Mouse (Mus musculus): ENCODE data around the gene Fam71f1. TPM values are rescaled to one million over a fixed set of nuclear protein-coding genes. Genes with fewer than 3 reads are reported as not detected.

The Fam71f1 gene
- total and polyA plus RNA-seq, 2 experiments from 2014 or later: 0.07 TPM; not detected in 1

DNA sequence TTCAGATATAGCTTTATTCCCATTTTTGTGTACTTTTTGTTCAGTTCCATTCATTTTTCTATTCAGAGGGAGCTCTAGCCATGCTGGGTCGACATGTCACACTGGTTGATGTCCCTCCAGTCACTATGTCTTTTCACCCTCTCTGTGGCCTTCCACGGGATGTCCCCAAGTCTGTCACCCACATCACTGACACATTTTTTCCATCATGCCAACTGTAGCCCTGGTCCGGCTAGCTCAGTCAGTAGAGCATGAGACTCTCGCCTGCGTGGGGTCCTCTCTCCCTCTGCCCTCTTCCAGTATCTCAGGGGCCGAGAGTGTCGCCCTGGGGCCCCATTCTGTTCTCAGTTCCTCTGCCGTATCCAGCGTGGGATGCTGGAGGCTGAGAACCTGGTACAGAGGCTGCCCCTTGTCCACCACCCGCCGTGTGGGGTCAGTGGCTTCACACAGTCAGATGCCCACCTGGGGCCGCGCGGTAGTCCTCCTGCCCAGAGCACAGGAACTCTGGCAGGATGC, 5.2 kb upstream of the Fam71f1 start:
- no peaks in the 10 kb centered on the region for H3K27me3 ChIP-seq (ENCODE audit: control insufficient read depth, insufficient read depth, low read length)
- no peak for ATAC-seq (ENCODE audit: insufficient read depth, low read depth)
- no peaks in the 10 kb centered on the region for H3K9me3 ChIP-seq (replicated peaks; ENCODE audit: control insufficient read depth, low read length)
- no peak overlapping the region for H3K27ac ChIP-seq (ENCODE audit: low read depth)
- no peak overlapping the region for H3K9ac ChIP-seq (replicated peaks; ENCODE audit: low read depth, low read length)
- 73% methylated on average over 14 of the region's 14 CpGs for WGBS
- no peaks in the 10 kb centered on the region for H3K36me3 ChIP-seq (replicated peaks; ENCODE audit: control insufficient read depth, insufficient read depth, low read length)
- H3K4me3 ChIP-seq (ENCODE audit: low read depth, low read length): no peak overlapping the region
- no peak for DNase-seq (ENCODE audit: low spot score)
- H3K4me2 ChIP-seq (ENCODE audit: low read depth, low read length): no peak overlapping the region
- no peak for TF ChIP-seq CTCF (IDR thresholded peaks at IDR 0.05; ENCODE audit: low read depth)
- no peak for TF ChIP-seq EP300 (IDR thresholded peaks at IDR 0.05; ENCODE audit: low read depth)
- 0 out of 2 replicates have a peak, but pooled peaks cover 6% of the 10 kb centered on the region for H3K4me1 ChIP-seq (ENCODE audit: control insufficient read depth, insufficient read depth)

- DNase-seq (ENCODE audit: low spot score) (no peak), ATAC-seq (ENCODE audit: insufficient read depth, low read depth) (no peak)
- Histone ChIP-seq H3K27me3 (ENCODE audit: control insufficient read depth, insufficient read depth, low read length) (no peaks in the 10 kb centered on the region), H3K27ac (ENCODE audit: low read depth) (no peak overlapping the region), H3K4me2 (ENCODE audit: low read depth, low read length) (no peak overlapping the region), H3K36me3 (replicated peaks; ENCODE audit: control insufficient read depth, insufficient read depth, low read length) (no peaks in the 10 kb centered on the region), H3K4me3 (ENCODE audit: low read depth, low read length) (no peak overlapping the region), H3K9me3 (replicated peaks; ENCODE audit: control insufficient read depth, low read length) (no peaks in the 10 kb centered on the region), H3K9ac (replicated peaks; ENCODE audit: low read depth, low read length) (no peak overlapping the region), H3K4me1 (ENCODE audit: control insufficient read depth, insufficient read depth) (0 out of 2 replicates have a peak, but pooled peaks cover 6% of the 10 kb centered on the region)
- WGBS: 66% methylated on average over 2 of the region's 2 CpGs
- TF ChIP-seq EP300 (IDR thresholded peaks at IDR 0.05; ENCODE audit: low read depth) (no peak), CTCF (IDR thresholded peaks at IDR 0.05; ENCODE audit: low read depth) (no peak)
These were observed 1.7 kb upstream of the Fam71f1 start for GRCm38 (mm10) chr6:29317286-29317685.

- H3K4me3 ChIP-seq (ENCODE audit: low read depth, low read length): no peak overlapping the region
- no peak for TF ChIP-seq CTCF (IDR thresholded peaks at IDR 0.05; ENCODE audit: low read depth)
- DNase-seq (ENCODE audit: low spot score) (no peak), ATAC-seq (ENCODE audit: insufficient read depth, low read depth) (no peak)
- 72% methylated on average over 3 of the region's 3 CpGs for WGBS
- H3K27me3 ChIP-seq (ENCODE audit: control insufficient read depth, insufficient read depth, low read length): no peaks in the 10 kb centered on the region
- H3K4me1 ChIP-seq (ENCODE audit: control insufficient read depth, insufficient read depth): 0 out of 2 replicates have a peak, but pooled peaks cover 6% of the 10 kb centered on the region
- H3K4me2 ChIP-seq (ENCODE audit: low read depth, low read length): no peak overlapping the region
- no peak overlapping the region for H3K9ac ChIP-seq (replicated peaks; ENCODE audit: low read depth, low read length)
- H3K36me3 ChIP-seq (replicated peaks; ENCODE audit: control insufficient read depth, insufficient read depth, low read length): no peaks in the 10 kb centered on the region
- no peaks in the 10 kb centered on the region for H3K9me3 ChIP-seq (replicated peaks; ENCODE audit: control insufficient read depth, low read length)
- no peak overlapping the region for H3K27ac ChIP-seq (ENCODE audit: low read depth)
These were observed 999 bp upstream of the Fam71f1 start for GRCm38 (mm10) chr6:29317941-29318340.

- no peak overlapping the region for H3K4me3 ChIP-seq (ENCODE audit: low read depth, low read length)
- 77% methylated on average over 6 of the region's 6 CpGs for WGBS
- no peaks in the 10 kb centered on the region for H3K36me3 ChIP-seq (replicated peaks; ENCODE audit: control insufficient read depth, insufficient read depth, low read length)
- H3K4me2 ChIP-seq (ENCODE audit: low read depth, low read length): no peak overlapping the region
- TF ChIP-seq EP300 (IDR thresholded peaks at IDR 0.05; ENCODE audit: low read depth) (no peak), CTCF (IDR thresholded peaks at IDR 0.05; ENCODE audit: low read depth) (no peak)
- H3K9ac ChIP-seq (replicated peaks; ENCODE audit: low read depth, low read length): no peak overlapping the region
- H3K27ac ChIP-seq (ENCODE audit: low read depth): no peak overlapping the region
- H3K4me1 ChIP-seq (ENCODE audit: control insufficient read depth, insufficient read depth): no peaks in the 10 kb centered on the region
- no peaks in the 10 kb centered on the region for H3K27me3 ChIP-seq (ENCODE audit: control insufficient read depth, insufficient read depth, low read length)
- DNase-seq (ENCODE audit: low spot score): no peak
- no peak for ATAC-seq (ENCODE audit: insufficient read depth, low read depth)
- H3K9me3 ChIP-seq (replicated peaks; ENCODE audit: control insufficient read depth, low read length): no peaks in the 10 kb centered on the region
These were observed 2.6 kb downstream of the Fam71f1 start for GRCm38 (mm10) chr6:29321586-29321985.

GRCm38 (mm10) chr6:29322147-29322546, 3.2 kb downstream of the Fam71f1 start:
- TF ChIP-seq CTCF (IDR thresholded peaks at IDR 0.05; ENCODE audit: low read depth) (no peak), EP300 (IDR thresholded peaks at IDR 0.05; ENCODE audit: low read depth) (no peak)
- H3K4me1 ChIP-seq (ENCODE audit: control insufficient read depth, insufficient read depth): no peaks in the 10 kb centered on the region
- H3K4me3 ChIP-seq (ENCODE audit: low read depth, low read length): no peak overlapping the region
- H3K9me3 ChIP-seq (replicated peaks; ENCODE audit: control insufficient read depth, low read length): no peaks in the 10 kb centered on the region
- 83% methylated on average over 7 of the region's 7 CpGs for WGBS
- no peaks in the 10 kb centered on the region for H3K36me3 ChIP-seq (replicated peaks; ENCODE audit: control insufficient read depth, insufficient read depth, low read length)
- no peak for ATAC-seq (ENCODE audit: insufficient read depth, low read depth)
- H3K9ac ChIP-seq (replicated peaks; ENCODE audit: low read depth, low read length): no peak overlapping the region
- no peaks in the 10 kb centered on the region for H3K27me3 ChIP-seq (ENCODE audit: control insufficient read depth, insufficient read depth, low read length)
- DNase-seq (ENCODE audit: low spot score): no peak
- H3K4me2 ChIP-seq (ENCODE audit: low read depth, low read length): no peak overlapping the region
- H3K27ac ChIP-seq (ENCODE audit: low read depth): no peak overlapping the region

GRCm38 (mm10) chr6:29322735-29323134, 3.8 kb downstream of the Fam71f1 start:
- no peak for DNase-seq (ENCODE audit: low spot score)
- Histone ChIP-seq H3K4me2 (ENCODE audit: low read depth, low read length) (no peak overlapping the region), H3K4me1 (ENCODE audit: control insufficient read depth, insufficient read depth) (no peaks in the 10 kb centered on the region), H3K9me3 (replicated peaks; ENCODE audit: control insufficient read depth, low read length) (no peaks in the 10 kb centered on the region), H3K27ac (ENCODE audit: low read depth) (no peak overlapping the region), H3K27me3 (ENCODE audit: control insufficient read depth, insufficient read depth, low read length) (no peaks in the 10 kb centered on the region), H3K36me3 (replicated peaks; ENCODE audit: control insufficient read depth, insufficient read depth, low read length) (no peaks in the 10 kb centered on the region), H3K9ac (replicated peaks; ENCODE audit: low read depth, low read length) (no peak overlapping the region), H3K4me3 (ENCODE audit: low read depth, low read length) (no peak overlapping the region)
- TF ChIP-seq CTCF (IDR thresholded peaks at IDR 0.05; ENCODE audit: low read depth) (no peak), EP300 (IDR thresholded peaks at IDR 0.05; ENCODE audit: low read depth) (no peak)
- no peak for ATAC-seq (ENCODE audit: insufficient read depth, low read depth)
- 53% methylated on average over 4 of the region's 4 CpGs for WGBS

Data from heart, postnatal 0 days (tissue).